Mouse (Mus musculus) midbrain, embryonic 14.5 days (tissue): ENCODE results near the gene Camk2d. TPM values are rescaled to one million over a fixed set of nuclear protein-coding genes. Genes with fewer than 3 reads are reported as not detected.

Experiments
- ATAC-seq: fragments of 200-750 bp; cut with Nextera tagmentation; 2 replicates; pipeline ENCODE4 v1.8.0; 2017; ENCODE audit warnings: moderate number of reproducible peaks, moderate library complexity; ENCODE audit not compliant: low FRiP score, low TSS enrichment
- DNase-seq: peaks from one replicate; pipeline ENCODE4 v3.0.0-alpha.2; 2015
- H3K27ac ChIP-seq: fragments of 300-500 bp; sonication (generic); replicated peaks from 2 replicates; pipeline ENCODE4 v1.5.1; 2014; ENCODE audit warnings: mild to moderate bottlenecking, low read depth, low read length, moderate library complexity
- H3K27me3 ChIP-seq: fragments of 300-500 bp; sonication (generic); 2 replicates; pipeline ENCODE4 v1.6.1; 2014; ENCODE audit warnings: low read length, control low read depth, mixed read lengths; ENCODE audit not compliant: control insufficient read depth, insufficient read depth
- H3K36me3 ChIP-seq: fragments of 300-500 bp; sonication (generic); 2 replicates; pipeline ENCODE4 v1.6.1; 2014; ENCODE audit warnings: low read length, control low read depth; ENCODE audit not compliant: control insufficient read depth, insufficient read depth
- H3K4me1 ChIP-seq: fragments of 300-500 bp; sonication (generic); 2 replicates; pipeline ENCODE4 v1.6.1; 2014; ENCODE audit warnings: mild to moderate bottlenecking, antibody characterized with exemption, low read length, control low read depth; ENCODE audit not compliant: control insufficient read depth, insufficient read depth
- H3K4me2 ChIP-seq: fragments of 300-500 bp; sonication (generic); 2 replicates; pipeline ENCODE4 v1.6.1; 2014; ENCODE audit warnings: mild to moderate bottlenecking, low read length, moderate library complexity
- H3K4me3 ChIP-seq: fragments of 300-500 bp; sonication (generic); replicated peaks from 2 replicates; pipeline ENCODE4 v1.5.1; 2014; ENCODE audit warnings: low read depth, low read length
- H3K9ac ChIP-seq: fragments of 300-500 bp; sonication (generic); replicated peaks from 2 replicates; pipeline ENCODE4 v1.6.1; 2014; ENCODE audit warnings: mild to moderate bottlenecking, low read length, moderate library complexity
- H3K9me3 ChIP-seq: fragments of 300-500 bp; sonication (generic); 2 replicates; pipeline ENCODE4 v1.6.1; 2016; ENCODE audit warnings: low read length, control low read depth, mixed read lengths; ENCODE audit not compliant: control insufficient read depth
- WGBS: fragments of 180-500 bp; shearing (Covaris S2); extraction: QIAGEN DNeasy Blood & Tissue Kit; methylation state at CpG from one replicate; pipeline ENCODE4 v1.1.7; 2014; 5-methylcytosine and 5-hydroxymethylcytosine counted together
- polyA plus RNA-seq: library from polyadenylated mRNA; unstranded; fragments of >200 nt; fragmentation: Nextera tagmentation; extraction: Ambion mirVana; gene quantifications from 2 replicates; pipeline ENCODE4 v1.2.1, GENCODE M21; 2014

Gene Camk2d
- polyA plus RNA-seq, result 51.5 and 58.7 TPM in 2 replicates

- Histone ChIP-seq H3K4me2 (peak within 1 kb of the TSS; percentile 91), H3K36me3 (no peaks in the 10 kb centered on the region), H3K4me1 (0 out of 2 replicates have a peak, but pooled peaks cover 3% of the 10 kb centered on the region), H3K27ac (peak within 1 kb of the TSS; percentile 95), H3K27me3 (no peaks in the 10 kb centered on the region), H3K9me3 (no peaks in the 10 kb centered on the region), H3K9ac (peak within 1 kb of the TSS; percentile 86), H3K4me3 (peak within 1 kb of the TSS; percentile 85)
- peak; percentile 99 for DNase-seq
- peak; percentile 93 for ATAC-seq
- under 1% methylated on average over 16 of the region's 16 CpGs for WGBS
Measured at GRCm38 (mm10) chr3:126596086-126596485, at the start of gene Camk2d. Gene Camk2d, plus strand, starts transcription at chr3:126596302.

GRCm38 (mm10) chr3:126547941-126548340 is 48.2 kb upstream of the Camk2d start:
- Histone ChIP-seq H3K9me3 (no peaks in the 10 kb centered on the region), H3K4me2 (no peak overlapping the region), H3K27me3 (no peaks in the 10 kb centered on the region), H3K9ac (no peak overlapping the region), H3K36me3 (no peaks in the 10 kb centered on the region), H3K4me3 (no peak overlapping the region), H3K4me1 (no peaks in the 10 kb centered on the region), H3K27ac (no peak overlapping the region)
- ATAC-seq (no peak), DNase-seq (no peak)

- DNase-seq (peak; percentile 5), ATAC-seq (no peak)
- H3K4me3 ChIP-seq, result no peak overlapping the region
- H3K9me3 ChIP-seq, result no peaks in the 10 kb centered on the region
- WGBS, result 86% methylated on average over 2 of the region's 2 CpGs
- no peak overlapping the region for H3K9ac ChIP-seq
- no peaks in the 10 kb centered on the region for H3K4me1 ChIP-seq
- H3K36me3 ChIP-seq, result no peaks in the 10 kb centered on the region
- H3K27me3 ChIP-seq, result no peaks in the 10 kb centered on the region
- no peak overlapping the region for H3K4me2 ChIP-seq
- H3K27ac ChIP-seq, result no peak overlapping the region
Measured at GRCm38 (mm10) chr3:126563646-126564045, 32.5 kb upstream of the Camk2d start.

DNA sequence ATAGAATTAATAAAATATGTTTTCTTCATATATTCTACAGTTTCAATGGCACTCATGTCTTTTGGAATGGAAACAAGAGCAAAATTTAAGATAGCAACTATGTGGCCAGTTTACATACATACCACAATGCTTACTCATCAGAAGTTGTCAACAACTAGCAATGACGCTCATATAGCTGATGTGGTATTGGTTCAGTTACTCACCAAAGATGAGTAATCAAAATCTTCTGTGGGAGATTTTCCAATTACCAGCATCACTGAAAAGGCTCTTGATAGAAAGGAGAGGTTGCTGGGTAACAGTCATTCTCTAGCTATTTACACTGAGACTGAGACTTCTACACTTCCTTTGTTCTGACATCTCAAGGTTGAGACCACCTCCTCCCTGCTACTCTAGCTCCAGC is 25.5 kb upstream of the Camk2d start:
- Histone ChIP-seq H3K4me2 (no peak overlapping the region), H3K27me3 (no peaks in the 10 kb centered on the region), H3K27ac (no peak overlapping the region), H3K9me3 (no peaks in the 10 kb centered on the region), H3K9ac (no peak overlapping the region), H3K4me1 (no peaks in the 10 kb centered on the region), H3K4me3 (no peak overlapping the region), H3K36me3 (no peaks in the 10 kb centered on the region)
- no peak for DNase-seq
- no peak for ATAC-seq
- WGBS, result 88% methylated on average over 1 of the region's 1 CpGs

GRCm38 (mm10) chr3:126572915-126573314 is 23.2 kb upstream of the Camk2d start:
- Histone ChIP-seq H3K27ac (no peak overlapping the region), H3K9me3 (no peaks in the 10 kb centered on the region), H3K4me2 (no peak overlapping the region), H3K4me3 (no peak overlapping the region), H3K9ac (no peak overlapping the region), H3K27me3 (no peaks in the 10 kb centered on the region), H3K4me1 (no peaks in the 10 kb centered on the region), H3K36me3 (no peaks in the 10 kb centered on the region)
- DNase-seq (no peak), ATAC-seq (no peak)
- whole genome bisulfite sequencing, result 90% methylated on average over 5 of the region's 5 CpGs

DNA sequence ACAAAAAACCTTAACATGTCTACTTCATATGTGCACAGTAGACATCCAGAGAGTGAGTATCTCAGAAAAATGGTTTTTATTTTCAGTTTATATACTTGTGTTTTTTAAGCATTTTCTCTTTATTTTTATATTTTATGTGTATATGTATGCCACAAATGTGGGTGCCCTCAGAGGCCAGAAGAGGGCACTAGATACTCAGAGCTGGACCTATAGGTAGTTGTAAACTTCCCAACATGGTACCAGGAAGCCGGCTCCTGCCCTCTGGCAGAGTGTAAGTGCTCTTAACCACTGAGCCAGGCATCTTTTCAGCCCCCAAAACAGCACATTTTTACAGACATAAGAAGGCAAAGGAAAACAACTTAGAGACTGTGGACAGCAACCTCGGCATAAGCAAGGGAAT is 20.2 kb upstream of the Camk2d start:
- Histone ChIP-seq H3K27me3 (no peaks in the 10 kb centered on the region), H3K4me1 (no peaks in the 10 kb centered on the region), H3K36me3 (no peaks in the 10 kb centered on the region), H3K4me2 (no peak overlapping the region), H3K9ac (no peak overlapping the region), H3K4me3 (no peak overlapping the region), H3K9me3 (no peaks in the 10 kb centered on the region), H3K27ac (no peak overlapping the region)
- ATAC-seq (no peak), DNase-seq (no peak)
- WGBS, result 54% methylated on average over 2 of the region's 2 CpGs

DNA sequence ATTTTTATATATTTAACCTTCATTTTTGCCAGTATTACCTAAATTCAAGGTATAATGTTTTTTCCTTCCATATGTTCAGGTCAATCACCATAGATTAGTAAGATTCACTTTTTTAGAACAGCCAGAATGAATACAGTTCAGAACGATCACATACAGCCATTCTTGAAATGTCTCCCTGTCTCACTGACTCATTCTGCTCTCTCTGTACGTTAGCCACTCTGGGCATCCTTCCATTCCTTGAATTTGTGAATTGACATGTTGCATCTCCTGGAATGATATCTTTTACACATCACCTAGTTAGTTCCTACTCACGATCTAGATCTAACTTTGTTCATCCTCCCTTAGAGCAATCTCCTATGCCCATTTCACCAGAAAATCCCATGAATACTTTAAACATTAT is 10.0 kb upstream of the Camk2d start:
- H3K36me3 ChIP-seq, result no peaks in the 10 kb centered on the region
- no peaks in the 10 kb centered on the region for H3K9me3 ChIP-seq
- no peak overlapping the region for H3K4me3 ChIP-seq
- no peaks in the 10 kb centered on the region for H3K27me3 ChIP-seq
- 87% methylated on average over 3 of the region's 3 CpGs for WGBS
- no peak overlapping the region for H3K4me2 ChIP-seq
- no peak for ATAC-seq
- no peak overlapping the region for H3K9ac ChIP-seq
- H3K27ac ChIP-seq, result no peak overlapping the region
- no peak for DNase-seq
- no peaks in the 10 kb centered on the region for H3K4me1 ChIP-seq

GRCm38 (mm10) chr3:126587477-126587876 is 8.6 kb upstream of the Camk2d start:
- no peak overlapping the region for H3K9ac ChIP-seq
- no peak for ATAC-seq
- 89% methylated on average over 3 of the region's 3 CpGs for WGBS

DNA sequence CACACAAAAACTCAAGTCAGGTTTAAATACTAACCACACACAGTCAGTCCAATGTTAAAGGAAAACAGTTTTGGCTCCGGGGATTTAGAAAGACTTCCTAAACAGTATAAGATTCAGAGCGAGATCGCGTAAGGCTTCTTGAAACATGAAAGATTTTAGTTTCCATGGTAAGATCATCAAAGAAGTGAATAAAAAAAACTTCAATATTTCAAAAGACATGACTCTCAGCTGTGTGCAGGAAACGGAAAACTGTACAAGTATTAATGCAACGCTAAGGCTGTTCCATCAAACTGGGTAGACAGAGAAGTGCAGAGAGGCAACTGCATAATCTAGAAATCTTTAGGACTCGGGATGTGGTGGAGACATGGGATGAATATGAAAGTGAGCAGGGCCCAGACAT is 6.5 kb upstream of the Camk2d start:
- DNase-seq (no peak), ATAC-seq (no peak)
- Histone ChIP-seq H3K36me3 (no peaks in the 10 kb centered on the region), H3K27me3 (no peaks in the 10 kb centered on the region), H3K4me1 (no peaks in the 10 kb centered on the region), H3K9me3 (no peaks in the 10 kb centered on the region), H3K4me2 (no peak overlapping the region), H3K4me3 (no peak overlapping the region), H3K27ac (no peak overlapping the region), H3K9ac (no peak overlapping the region)
- 90% methylated on average over 7 of the region's 7 CpGs for WGBS

More at GRCm38 (mm10) chr3:126587477-126587876, 8.6 kb upstream of the Camk2d start:
- Histone ChIP-seq H3K4me3 (no peak overlapping the region), H3K36me3 (no peaks in the 10 kb centered on the region), H3K4me1 (no peaks in the 10 kb centered on the region), H3K4me2 (no peak overlapping the region), H3K9me3 (no peaks in the 10 kb centered on the region), H3K27me3 (no peaks in the 10 kb centered on the region), H3K27ac (no peak overlapping the region)
- no peak for DNase-seq
